Mouse (Mus musculus) hindbrain, embryonic 11.5 days (tissue): Measurements from ENCODE around the gene Palm2. TPM values are rescaled to one million over a fixed set of nuclear protein-coding genes. Genes with fewer than 3 reads are reported as not detected.

ENCODE experiments used
- ATAC-seq: fragments of 200-750 bp; cut with Nextera tagmentation; 2 replicates; pipeline ENCODE4 v1.8.0; 2017; ENCODE audit warnings: mild to moderate bottlenecking, moderate TSS enrichment, moderate library complexity; ENCODE audit not compliant: low FRiP score
- DNase-seq: peaks from one replicate; pipeline ENCODE4 v3.0.0-alpha.2; 2015; ENCODE audit warnings: low spot score
- H3K27ac ChIP-seq: fragments of 300-500 bp; sonication (generic); 2 replicates; pipeline ENCODE4 v1.5.1; 2014; ENCODE audit warnings: mild to moderate bottlenecking, low read depth, low read length
- H3K27me3 ChIP-seq: fragments of 300-500 bp; sonication (generic); 2 replicates; pipeline ENCODE4 v1.6.1; 2014; ENCODE audit warnings: mild to moderate bottlenecking, low read length, moderate library complexity, mixed read lengths; ENCODE audit not compliant: control insufficient read depth, insufficient read depth
- H3K36me3 ChIP-seq: fragments of 300-500 bp; sonication (generic); 2 replicates; pipeline ENCODE4 v1.6.1; 2014; ENCODE audit warnings: mild to moderate bottlenecking, low read length, moderate library complexity, mixed read lengths; ENCODE audit not compliant: control insufficient read depth, insufficient read depth
- H3K4me1 ChIP-seq: fragments of 300-500 bp; sonication (generic); replicated peaks from 2 replicates; pipeline ENCODE4 v1.6.1; 2014; ENCODE audit warnings: low read length, mixed read lengths; ENCODE audit not compliant: control insufficient read depth, insufficient read depth
- H3K4me2 ChIP-seq: fragments of 300-500 bp; sonication (generic); replicated peaks from 2 replicates; pipeline ENCODE4 v1.6.1; 2014; ENCODE audit warnings: mild to moderate bottlenecking, low read depth, low read length
- H3K4me3 ChIP-seq: fragments of 300-500 bp; sonication (generic); 2 replicates; pipeline ENCODE4 v1.5.1; 2014; ENCODE audit warnings: low read depth, low read length
- H3K9ac ChIP-seq: fragments of 300-500 bp; sonication (generic); 2 replicates; pipeline ENCODE4 v1.6.1; 2014; ENCODE audit warnings: low read depth, low read length
- H3K9me3 ChIP-seq: fragments of 300-500 bp; sonication (generic); 2 replicates; pipeline ENCODE4 v1.6.1; 2016; ENCODE audit warnings: low read length; ENCODE audit not compliant: control insufficient read depth
- WGBS: fragments of 180-500 bp; shearing (Covaris S2); extraction: QIAGEN DNeasy Blood & Tissue Kit; methylation state at CpG from one replicate; pipeline ENCODE4 v1.1.7; 2014; 5-methylcytosine and 5-hydroxymethylcytosine counted together
- polyA plus RNA-seq: library from polyadenylated mRNA; unstranded; fragments of >200 nt; fragmentation: Nextera tagmentation; extraction: Ambion mirVana; gene quantifications from 2 replicates; pipeline ENCODE4 v1.2.1, GENCODE M21; 2014

Palm2 gene
- polyA plus RNA-seq, 1 experiment from 2014 or later: 3.6 TPM

DNA sequence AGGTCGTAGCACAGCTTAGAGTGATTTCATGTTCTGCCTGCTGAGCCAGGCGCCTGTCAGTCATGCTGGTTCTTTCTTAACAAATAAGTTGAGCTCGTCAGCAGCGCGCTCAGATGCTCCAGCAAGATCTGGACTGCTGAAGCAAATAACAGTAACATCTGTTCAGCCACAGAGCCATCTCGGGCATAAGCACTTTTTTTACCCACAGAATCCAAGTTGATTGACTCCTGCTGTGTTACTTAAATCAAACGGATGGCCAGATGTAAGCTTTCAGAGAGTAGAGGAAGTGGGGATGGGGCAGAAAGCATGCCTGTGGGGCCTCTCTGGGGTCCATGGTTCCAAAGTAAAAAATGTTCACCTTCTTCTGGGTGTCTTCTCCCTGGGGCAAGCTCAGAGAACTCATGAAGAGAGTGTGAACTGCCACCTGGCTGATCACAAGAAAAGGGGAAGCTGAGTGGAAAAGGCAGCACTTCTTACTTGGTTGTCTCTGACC, 286.9 kb downstream of the Palm2 start:
- Histone ChIP-seq H3K9me3 (no peaks in the 10 kb centered on the region), H3K27me3 (no peaks in the 10 kb centered on the region), H3K4me3 (no peak overlapping the region), H3K4me2 (no peak overlapping the region), H3K4me1 (no peaks in the 10 kb centered on the region), H3K36me3 (no peaks in the 10 kb centered on the region), H3K9ac (no peak overlapping the region), H3K27ac (no peak overlapping the region)
- no peak for DNase-seq
- 31% methylated on average over 7 of the region's 7 CpGs for WGBS
- no peak for ATAC-seq

DNA sequence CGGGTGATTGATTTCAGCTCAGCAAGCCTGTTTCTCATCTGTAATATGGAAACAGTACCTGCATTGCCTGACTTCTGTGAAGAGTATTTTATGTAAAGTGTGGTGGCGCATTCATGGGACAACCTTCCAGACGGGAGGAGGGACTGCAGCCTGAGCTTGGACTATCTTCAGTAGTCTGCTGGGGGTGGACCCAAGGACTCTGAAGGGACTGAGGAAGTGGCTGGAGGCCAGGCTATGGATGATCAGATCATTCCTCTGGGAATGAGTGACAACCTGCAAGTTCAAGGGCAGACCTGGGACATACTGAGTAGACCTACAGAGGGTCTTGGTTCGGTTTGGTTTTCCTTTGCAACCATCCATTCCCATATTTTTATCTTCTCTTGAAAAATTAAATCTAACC, 288.2 kb downstream of the Palm2 start:
- WGBS: 89% methylated on average over 4 of the region's 4 CpGs
- no peaks in the 10 kb centered on the region for H3K4me1 ChIP-seq
- DNase-seq: no peak
- no peaks in the 10 kb centered on the region for H3K27me3 ChIP-seq
- no peaks in the 10 kb centered on the region for H3K36me3 ChIP-seq
- no peak overlapping the region for H3K4me2 ChIP-seq
- no peak overlapping the region for H3K27ac ChIP-seq
- ATAC-seq: no peak
- no peaks in the 10 kb centered on the region for H3K9me3 ChIP-seq
- H3K4me3 ChIP-seq: no peak overlapping the region
- H3K9ac ChIP-seq: no peak overlapping the region

DNA sequence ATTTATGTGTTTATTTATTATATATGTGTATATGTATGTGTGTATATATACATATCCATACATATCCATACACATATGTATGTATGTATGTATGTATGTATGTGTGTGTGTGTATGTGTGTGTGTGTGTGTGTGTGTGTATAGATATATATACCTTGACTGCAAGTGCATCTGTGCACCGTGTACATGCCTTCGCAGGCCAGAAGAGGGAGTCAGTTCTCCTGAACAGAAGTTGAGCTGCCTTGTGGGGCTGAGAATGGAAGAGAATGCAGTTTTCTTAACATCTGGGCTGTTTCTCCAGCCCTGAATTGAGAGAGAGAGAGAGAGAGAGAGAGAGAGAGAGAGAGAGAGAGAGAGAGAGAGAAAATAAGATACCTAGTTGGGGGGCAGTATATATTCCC, 289.6 kb downstream of the Palm2 start:
- no peak overlapping the region for H3K27ac ChIP-seq
- WGBS: 55% methylated on average over 2 of the region's 2 CpGs
- H3K4me1 ChIP-seq: no peaks in the 10 kb centered on the region
- H3K9ac ChIP-seq: no peak overlapping the region
- no peaks in the 10 kb centered on the region for H3K27me3 ChIP-seq
- H3K4me3 ChIP-seq: no peak overlapping the region
- no peaks in the 10 kb centered on the region for H3K9me3 ChIP-seq
- no peak overlapping the region for H3K4me2 ChIP-seq
- no peaks in the 10 kb centered on the region for H3K36me3 ChIP-seq
- ATAC-seq (no peak), DNase-seq (peak; percentile 30)

DNA sequence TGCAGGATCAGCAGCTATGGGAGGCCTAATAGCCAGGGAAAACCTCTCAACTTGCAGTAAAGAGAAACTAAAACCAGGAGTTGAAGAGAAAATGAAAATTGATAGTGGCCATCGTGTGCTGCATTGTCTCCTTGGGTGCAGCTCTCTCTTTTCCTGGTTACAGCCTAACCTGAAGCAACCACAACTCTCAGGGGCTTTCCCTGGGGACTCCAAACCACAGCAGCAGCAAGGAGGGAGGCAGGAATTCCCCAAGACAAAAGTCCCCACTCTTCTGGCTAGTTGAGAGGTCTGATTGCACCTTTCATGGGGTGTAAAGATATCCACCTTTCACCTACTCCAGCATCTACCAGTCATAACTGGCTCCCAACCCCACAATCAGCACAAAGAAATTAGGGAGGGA, 291.5 kb downstream of the Palm2 start:
- Histone ChIP-seq H3K27ac (no peak overlapping the region), H3K36me3 (no peaks in the 10 kb centered on the region), H3K9ac (no peak overlapping the region), H3K9me3 (no peaks in the 10 kb centered on the region), H3K4me1 (no peaks in the 10 kb centered on the region), H3K27me3 (no peaks in the 10 kb centered on the region), H3K4me3 (no peak overlapping the region), H3K4me2 (no peak overlapping the region)
- 75% methylated on average over 1 of the region's 1 CpGs for WGBS
- ATAC-seq (no peak), DNase-seq (no peak)

DNA sequence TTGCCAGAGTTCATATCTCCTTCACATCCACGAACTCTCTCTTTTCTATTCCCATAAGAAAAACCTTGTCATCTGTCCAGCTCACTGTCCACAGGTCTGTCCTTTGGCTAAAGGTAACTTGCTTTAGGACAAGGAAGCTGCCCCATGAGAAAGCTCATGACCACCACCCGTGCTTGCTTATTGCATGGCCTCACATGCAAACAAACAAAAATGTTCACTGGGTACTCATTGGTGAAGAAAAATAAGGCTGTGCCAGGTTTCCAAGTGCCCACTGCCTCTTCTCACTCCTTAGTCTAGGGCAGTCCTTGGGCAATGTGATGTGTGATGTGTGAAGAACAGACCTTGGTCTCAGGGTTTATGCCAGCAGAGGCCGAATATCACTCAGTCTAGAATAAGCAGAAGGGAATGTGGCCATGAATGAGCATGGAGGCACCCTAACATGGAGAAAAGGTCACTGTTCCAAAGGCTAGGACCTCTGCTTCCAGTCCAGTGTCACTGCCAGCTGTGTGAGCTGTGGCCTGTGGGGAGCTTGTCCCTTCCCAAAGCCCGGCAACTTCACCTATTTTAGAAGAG, 294.6 kb downstream of the Palm2 start:
- no peaks in the 10 kb centered on the region for H3K9me3 ChIP-seq
- no peaks in the 10 kb centered on the region for H3K36me3 ChIP-seq
- H3K27ac ChIP-seq: no peak overlapping the region
- H3K4me2 ChIP-seq: no peak overlapping the region; the same call in 1 of the 2 replicates
- H3K27me3 ChIP-seq: no peaks in the 10 kb centered on the region
- DNase-seq: no peak
- 87% methylated on average over 4 of the region's 4 CpGs for WGBS
- H3K4me3 ChIP-seq: no peak overlapping the region
- no peak for ATAC-seq
- H3K4me1 ChIP-seq: no peaks in the 10 kb centered on the region
- H3K9ac ChIP-seq: no peak overlapping the region

DNA sequence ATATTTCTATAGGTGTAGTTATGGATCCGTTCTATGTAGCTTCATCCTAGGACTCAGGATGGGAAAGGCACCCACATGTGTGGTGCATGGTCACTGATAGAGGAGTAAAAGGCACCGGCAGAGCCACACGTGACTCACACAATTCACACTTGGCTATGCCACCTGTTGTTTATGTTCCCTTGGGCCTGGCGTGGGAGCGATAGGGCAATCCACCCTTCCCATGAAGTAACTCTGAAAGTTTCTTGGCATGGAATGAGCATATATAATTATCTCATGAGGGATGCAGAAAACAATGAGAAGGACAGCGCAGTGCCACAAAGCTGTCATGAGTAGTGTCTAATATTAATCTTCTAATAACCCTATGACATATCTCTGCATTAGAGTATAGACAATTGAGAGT, 296.0 kb downstream of the Palm2 start:
- H3K27me3 ChIP-seq: no peaks in the 10 kb centered on the region
- ATAC-seq: no peak
- DNase-seq: no peak
- no peak overlapping the region for H3K4me3 ChIP-seq
- H3K36me3 ChIP-seq: no peaks in the 10 kb centered on the region
- WGBS: 93% methylated on average over 6 of the region's 6 CpGs
- no peak overlapping the region for H3K27ac ChIP-seq
- H3K4me2 ChIP-seq: no peak overlapping the region
- H3K4me1 ChIP-seq: no peaks in the 10 kb centered on the region
- no peak overlapping the region for H3K9ac ChIP-seq
- no peaks in the 10 kb centered on the region for H3K9me3 ChIP-seq

DNA sequence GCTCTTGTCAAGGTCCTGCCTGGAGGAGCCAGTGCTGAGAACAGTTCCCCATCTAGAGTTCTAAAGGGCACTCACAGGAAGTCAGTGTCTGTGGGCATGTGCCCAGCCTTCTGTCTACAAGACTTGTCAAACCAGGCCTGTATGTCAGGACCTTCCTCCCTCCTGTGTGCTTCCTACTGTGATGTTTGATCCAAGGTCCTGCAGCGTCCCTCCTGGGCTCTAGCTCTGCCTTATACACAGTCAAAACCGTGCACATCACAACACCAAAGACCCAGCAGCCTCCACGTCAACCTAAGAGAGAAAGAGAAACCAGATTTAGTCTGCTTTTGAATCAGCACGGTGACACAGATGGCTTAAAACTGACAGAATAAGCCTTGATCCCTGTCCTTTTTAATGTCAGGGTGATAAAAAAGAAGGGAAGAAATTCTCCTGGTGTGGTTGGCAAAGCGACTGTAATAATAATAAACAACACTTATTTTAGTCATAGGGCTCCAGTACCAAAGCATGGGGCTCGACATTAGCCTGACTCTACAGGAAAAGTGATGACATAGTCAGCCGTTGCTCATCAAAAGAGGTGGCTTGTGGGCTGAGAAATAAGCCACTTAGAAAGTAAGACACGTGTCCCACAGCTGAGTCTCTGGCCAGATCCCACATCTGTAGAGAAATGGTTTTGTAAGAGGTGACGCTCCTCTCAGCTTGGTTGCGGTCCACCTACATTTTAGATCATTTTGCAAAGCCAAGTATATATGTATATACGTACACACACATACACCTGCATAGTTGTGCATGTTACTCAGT, 297.0 kb downstream of the Palm2 start:
- Histone ChIP-seq H3K4me1 (no peaks in the 10 kb centered on the region), H3K9ac (no peak overlapping the region), H3K4me2 (no peak overlapping the region), H3K36me3 (no peaks in the 10 kb centered on the region), H3K27me3 (no peaks in the 10 kb centered on the region), H3K27ac (no peak overlapping the region), H3K9me3 (no peaks in the 10 kb centered on the region), H3K4me3 (no peak overlapping the region)
- ATAC-seq (no peak), DNase-seq (no peak)
- WGBS: 84% methylated on average over 11 of the region's 11 CpGs

DNA sequence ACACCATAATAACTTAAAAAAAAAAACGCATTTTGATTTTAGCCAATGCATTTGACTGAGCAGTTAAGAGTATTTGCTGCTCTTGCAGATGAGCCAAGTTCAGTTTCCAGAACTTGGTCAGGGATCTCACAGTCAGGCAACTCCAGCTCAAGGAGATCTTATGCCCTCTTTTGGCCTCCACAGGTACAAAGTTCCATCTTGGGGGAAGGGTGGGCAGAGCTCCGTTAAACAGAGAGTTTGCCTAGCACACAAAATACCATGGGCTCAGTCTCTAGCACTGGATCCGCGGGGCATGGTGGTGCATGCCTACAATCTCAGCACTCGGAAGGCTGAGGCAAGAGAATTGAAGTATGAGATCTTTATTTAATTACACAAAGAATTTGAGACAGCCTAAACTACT, 298.3 kb downstream of the Palm2 start:
- H3K27me3 ChIP-seq: no peaks in the 10 kb centered on the region
- no peak for DNase-seq
- H3K4me3 ChIP-seq: no peak overlapping the region
- no peak overlapping the region for H3K9ac ChIP-seq
- no peak for ATAC-seq
- H3K9me3 ChIP-seq: no peaks in the 10 kb centered on the region
- no peaks in the 10 kb centered on the region for H3K4me1 ChIP-seq
- no peak overlapping the region for H3K27ac ChIP-seq
- no peaks in the 10 kb centered on the region for H3K36me3 ChIP-seq
- WGBS: 88% methylated on average over 5 of the region's 5 CpGs
- no peak overlapping the region for H3K4me2 ChIP-seq

DNA sequence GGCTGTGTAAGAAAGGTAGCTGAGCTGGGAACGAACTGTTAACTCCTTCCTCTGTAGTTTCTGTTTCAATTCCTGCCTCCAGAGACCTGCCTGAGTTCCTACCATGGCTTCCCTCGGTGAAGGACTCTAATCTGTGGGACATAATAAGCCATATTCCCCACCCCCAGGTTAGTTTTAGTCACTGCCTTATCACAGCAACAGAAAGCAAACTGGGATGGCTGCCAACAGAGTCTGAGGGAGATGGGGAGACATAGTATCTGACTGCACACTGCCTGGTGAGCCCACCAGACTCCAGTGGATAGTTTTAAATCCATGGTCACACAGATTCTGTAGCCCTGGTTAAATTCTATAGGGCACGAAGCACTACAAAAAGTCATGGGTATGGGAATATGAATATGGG, 299.4 kb downstream of the Palm2 start:
- H3K4me2 ChIP-seq: no peak overlapping the region
- no peak overlapping the region for H3K27ac ChIP-seq
- 87% methylated on average over 3 of the region's 3 CpGs for WGBS
- no peak overlapping the region for H3K9ac ChIP-seq
- no peaks in the 10 kb centered on the region for H3K36me3 ChIP-seq
- H3K9me3 ChIP-seq: no peaks in the 10 kb centered on the region
- no peak for ATAC-seq
- no peaks in the 10 kb centered on the region for H3K4me1 ChIP-seq
- no peaks in the 10 kb centered on the region for H3K27me3 ChIP-seq
- DNase-seq: no peak
- H3K4me3 ChIP-seq: no peak overlapping the region
